ENCODE assay signal across 10 mouse cellular contexts in the genomic region with DNA sequence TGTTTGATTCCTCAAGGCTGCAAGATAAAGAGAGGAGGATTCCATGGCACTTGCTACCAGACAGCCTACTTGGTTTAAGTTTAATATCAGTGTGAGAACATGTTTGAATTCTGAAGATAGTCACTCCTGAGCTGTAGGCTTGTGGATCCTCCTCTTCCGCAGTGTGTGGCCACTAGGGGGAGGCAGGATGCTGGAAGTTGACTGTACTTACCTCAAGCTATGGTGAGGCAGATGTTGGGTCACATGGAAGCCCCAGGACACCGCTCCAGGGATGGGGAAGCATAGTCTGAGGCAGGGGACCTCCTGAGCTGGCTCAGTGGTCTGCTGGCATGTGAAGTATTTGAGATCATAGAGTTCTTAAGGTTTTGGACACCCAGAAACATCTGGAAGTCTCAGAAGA.
DNase-seq lines count a peak whose midpoint lies in the region; ATAC-seq and TF ChIP-seq lines count a peak whose summit lies in the region.
"Had no signal": no experiment of that assay in that cellular context is flagged by ENCODE, and none has a peak within 500 bp of the region (broad histone marks: within the 10 kb centered on the region; RNA-seq: fewer than 3 reads in every experiment).

No protein-coding gene starts in this region.

- no peak for TF ChIP-seq POLR2A in thymus, adult 2 months (IDR thresholded peaks at IDR 0.05; ENCODE audit: control insufficient read depth, extremely low read depth, insufficient read depth, low read length, poor library complexity)

- H3K4me3 ChIP-seq in lung, postnatal 0 days (ENCODE audit: low read depth, low read length): no peak overlapping the region
- H3K4me3 ChIP-seq in forebrain, embryonic 12.5 days (replicated peaks): no peak overlapping the region
- no peak overlapping the region for H3K4me3 ChIP-seq in limb, embryonic 10.5 days
- H3K4me3 ChIP-seq in thymus, adult 2 months (ENCODE audit: control insufficient read depth, insufficient read depth, low read length): no peak overlapping the region
- H3K4me3 ChIP-seq: erythroblast, embryonic 14.5 days; limb, embryonic 12.5 days had no signal

- 36% methylated on average over 2 of the region's 2 CpGs for WGBS in lung, postnatal 0 days
- WGBS in forebrain, embryonic 12.5 days: 28% methylated on average over 2 of the region's 2 CpGs
- WGBS in limb, embryonic 10.5 days: 34% methylated on average over 2 of the region's 2 CpGs
- 34% methylated on average over 2 of the region's 2 CpGs for WGBS in thymus, adult 2 months

- no peaks in the 10 kb centered on the region for H3K4me1 ChIP-seq in lung, postnatal 0 days (ENCODE audit: insufficient read depth, low read depth, low read length)
- no peaks in the 10 kb centered on the region for H3K4me1 ChIP-seq in forebrain, embryonic 12.5 days
- no peaks in the 10 kb centered on the region for H3K4me1 ChIP-seq in limb, embryonic 10.5 days
- H3K4me1 ChIP-seq in thymus, adult 2 months (replicated peaks; ENCODE audit: control insufficient read depth, insufficient read depth, low read length): no peaks in the 10 kb centered on the region
- H3K4me1 ChIP-seq: limb, embryonic 12.5 days had no signal

- no peak overlapping the region for H3K9ac ChIP-seq in lung, postnatal 0 days (replicated peaks; ENCODE audit: low read depth)
- no peak overlapping the region for H3K9ac ChIP-seq in forebrain, embryonic 12.5 days
- H3K9ac ChIP-seq: limb, embryonic 12.5 days had no signal

- ATAC-seq in lung, postnatal 0 days: no peak
- ATAC-seq in forebrain, embryonic 12.5 days (ENCODE audit: low FRiP score): peak; percentile 39; the same call in 1 of the 2 replicates

- DNase-seq in adrenal gland, postnatal 36 days: peak; percentile 3 to 23
- DNase-seq in adrenal gland, postnatal 4 days (ENCODE audit: low spot score in 2 of 2): no peak
- DNase-seq in lung, postnatal 0 days (ENCODE audit: low spot score): no peak
- DNase-seq in lung, postnatal 4 days: no peak
- DNase-seq in limb, embryonic 10.5 days (ENCODE audit: low spot score): peak; percentile 49
- no peak for DNase-seq in thymus, adult 2 months
- no peak for DNase-seq in MN1 (ENCODE audit: low spot score)

- no peaks in the 10 kb centered on the region for H3K9me3 ChIP-seq in lung, postnatal 0 days (ENCODE audit: low read length)
- no peaks in the 10 kb centered on the region for H3K9me3 ChIP-seq in forebrain, embryonic 12.5 days
- H3K9me3 ChIP-seq in limb, embryonic 10.5 days (replicated peaks): no peaks in the 10 kb centered on the region
- H3K9me3 ChIP-seq: limb, embryonic 12.5 days had no signal

- H3K36me3 ChIP-seq in lung, postnatal 0 days (ENCODE audit: insufficient read depth, low read length): no peaks in the 10 kb centered on the region
- no peaks in the 10 kb centered on the region for H3K36me3 ChIP-seq in forebrain, embryonic 12.5 days (replicated peaks)
- H3K36me3 ChIP-seq in limb, embryonic 10.5 days: no peaks in the 10 kb centered on the region
- H3K36me3 ChIP-seq in thymus, adult 2 months (ENCODE audit: control insufficient read depth, insufficient read depth, low read length): no peaks in the 10 kb centered on the region
- H3K36me3 ChIP-seq: limb, embryonic 12.5 days had no signal

- no peaks in the 10 kb centered on the region for H3K27me3 ChIP-seq in lung, postnatal 0 days (replicated peaks; ENCODE audit: insufficient read depth, low read length)
- H3K27me3 ChIP-seq in forebrain, embryonic 12.5 days: no peaks in the 10 kb centered on the region
- no peaks in the 10 kb centered on the region for H3K27me3 ChIP-seq in limb, embryonic 10.5 days (ENCODE audit: low read depth, poor library complexity, severe bottlenecking)
- no peaks in the 10 kb centered on the region for H3K27me3 ChIP-seq in thymus, adult 2 months (ENCODE audit: control insufficient read depth, insufficient read depth, low read length)
- H3K27me3 ChIP-seq: limb, embryonic 12.5 days had no signal

- H3K27ac ChIP-seq in lung, postnatal 0 days (ENCODE audit: low read length): no peak overlapping the region
- H3K27ac ChIP-seq in forebrain, embryonic 12.5 days: no peak overlapping the region
- H3K27ac ChIP-seq in limb, embryonic 10.5 days: no peak overlapping the region
- H3K27ac ChIP-seq in thymus, adult 2 months (ENCODE audit: control insufficient read depth, insufficient read depth, low read length): no peak overlapping the region
- H3K27ac ChIP-seq: limb, embryonic 12.5 days had no signal

- TF ChIP-seq CTCF in lung, postnatal 0 days (IDR thresholded peaks at IDR 0.05): peak; percentile 24
- no peak for TF ChIP-seq CTCF in thymus, adult 2 months (IDR thresholded peaks at IDR 0.05; ENCODE audit: borderline replicate concordance, control insufficient read depth, extremely low read depth, insufficient read depth, low read length, poor library complexity)

- TF ChIP-seq EP300 in lung, postnatal 0 days (IDR thresholded peaks at IDR 0.05): no peak

- H3K4me2 ChIP-seq in lung, postnatal 0 days (replicated peaks; ENCODE audit: low read depth, low read length): no peak overlapping the region
- no peak overlapping the region for H3K4me2 ChIP-seq in forebrain, embryonic 12.5 days
- H3K4me2 ChIP-seq: limb, embryonic 12.5 days had no signal

Comparison
In these comparisons a context has a peak if more than half of its experiments do, and no peak if none do; other contexts are left out.
1. DNase-seq: peak in adrenal gland, postnatal 36 days (2 of 2) and limb, embryonic 10.5 days (single experiment); none in adrenal gland, postnatal 4 days (0 of 2), lung, postnatal 0 days (single experiment), lung, postnatal 4 days (0 of 2), thymus, adult 2 months (single experiment) and MN1 (single experiment).